Mouse (Mus musculus) MEL (cell line): ENCODE measurements around the gene Acer1. TPM values are rescaled to one million over a fixed set of nuclear protein-coding genes. Genes with fewer than 3 reads are reported as not detected.

ENCODE experiments used
- DNase-seq: peaks from one replicate; pipeline ENCODE4 v3.0.0; 2011; ENCODE audit warnings: low read depth, low spot score
- H3K27ac ChIP-seq: 2 replicates; pipeline ENCODE4 v1.5.1; 2012; ENCODE audit warnings: low read depth, mild to moderate bottlenecking, control low read depth, low read length, moderate library complexity; ENCODE audit not compliant: control insufficient read depth
- H3K27me3 ChIP-seq, 2 experiments: fragments of 150-350 bp in 1 of 2; sonication (generic) in 1 of 2; 2 replicates each; pipeline ENCODE4 v1.6.1; 2012; ENCODE audit warnings: low read length in 2 of 2, mild to moderate bottlenecking in 2 of 2, improper control_type of control experiment in 1 of 2, moderate library complexity in 1 of 2; ENCODE audit not compliant: insufficient read depth in 2 of 2, control insufficient read depth in 1 of 2
- H3K36me3 ChIP-seq, 2 experiments: 2 replicates each; pipeline ENCODE4 v1.6.1; 2012 to 2014; ENCODE audit warnings: low read length in 2 of 2, improper control_type of control experiment in 1 of 2, inconsistent platforms in 1 of 2, mild to moderate bottlenecking in 1 of 2; ENCODE audit not compliant: insufficient read depth in 2 of 2, control insufficient read depth in 1 of 2
- H3K4me1 ChIP-seq, 2 experiments: fragments of 150-350 bp in 1 of 2; sonication (generic) in 1 of 2; 2 replicates each; pipeline ENCODE4 v1.6.1; 2012; ENCODE audit warnings: low read length in 2 of 2, improper control_type of control experiment in 1 of 2, mild to moderate bottlenecking in 1 of 2; ENCODE audit not compliant: insufficient read depth in 2 of 2, control insufficient read depth in 1 of 2
- H3K4me3 ChIP-seq, 2 experiments: fragments of 150-350 bp in 1 of 2; sonication (generic) in 1 of 2; 2 replicates each; pipeline ENCODE4 v1.5.1; 2012; ENCODE audit warnings: low read depth in 2 of 2, low read length in 2 of 2, mild to moderate bottlenecking in 2 of 2, moderate library complexity in 2 of 2, control low read depth in 1 of 2, improper control_type of control experiment in 1 of 2; ENCODE audit not compliant: control insufficient read depth in 1 of 2, insufficient read depth in 1 of 2
- H3K79me2 ChIP-seq: 2 replicates; pipeline ENCODE4 v1.6.1; 2012; ENCODE audit warnings: mild to moderate bottlenecking, low read length, moderate library complexity; ENCODE audit not compliant: control insufficient read depth, poor library complexity, insufficient read depth
- H3K9ac ChIP-seq: 2 replicates; pipeline ENCODE4 v1.6.1; 2012; ENCODE audit warnings: low read depth, mild to moderate bottlenecking, control low read depth, low read length, moderate library complexity; ENCODE audit not compliant: control insufficient read depth, poor library complexity, severe bottlenecking
- H3K9me3 ChIP-seq: fragments of 150-350 bp; sonication (generic); replicated peaks from 2 replicates; pipeline ENCODE4 v1.6.1; 2012; ENCODE audit warnings: mild to moderate bottlenecking, low read length, improper control_type of control experiment, moderate library complexity; ENCODE audit not compliant: insufficient read depth
- BHLHE40 ChIP-seq: IDR thresholded peaks from 2 replicates; pipeline ENCODE4 v1.6.1; 2012; ENCODE audit warnings: low read depth, mild to moderate bottlenecking, inconsistent platforms, low read length, improper control_type of control experiment, borderline replicate concordance
- CHD1 ChIP-seq: IDR thresholded peaks from 2 replicates; pipeline ENCODE4 v1.6.1; 2012; ENCODE audit warnings: low read depth, mild to moderate bottlenecking, inconsistent platforms, low read length, improper control_type of control experiment
- CHD2 ChIP-seq: IDR thresholded peaks from 2 replicates; pipeline ENCODE4 v1.6.1; 2011; ENCODE audit warnings: low read length, improper control_type of control experiment
- ETS1 ChIP-seq: IDR thresholded peaks from 2 replicates; pipeline ENCODE4 v1.6.1; 2012; ENCODE audit warnings: low read depth, mild to moderate bottlenecking, inconsistent platforms, low read length, improper control_type of control experiment, moderate library complexity
- GABPA ChIP-seq: IDR thresholded peaks from 2 replicates; pipeline ENCODE4 v1.6.1; 2012; ENCODE audit warnings: low read depth, mild to moderate bottlenecking, inconsistent platforms, low read length, improper control_type of control experiment, moderate library complexity
- MAX ChIP-seq: IDR thresholded peaks from 2 replicates; pipeline ENCODE4 v1.6.1; 2011; ENCODE audit warnings: low read length, improper control_type of control experiment
- MAZ ChIP-seq: IDR thresholded peaks from 2 replicates; pipeline ENCODE4 v1.6.1; 2012; ENCODE audit warnings: low read depth, mild to moderate bottlenecking, inconsistent platforms, low read length, improper control_type of control experiment
- MXI1 ChIP-seq: IDR thresholded peaks from 2 replicates; pipeline ENCODE4 v1.6.1; 2011; ENCODE audit warnings: mild to moderate bottlenecking, low read depth, low read length, improper control_type of control experiment
- RAD21 ChIP-seq: IDR thresholded peaks from 2 replicates; pipeline ENCODE4 v1.6.1; 2011; ENCODE audit warnings: mild to moderate bottlenecking, low read depth, low read length, improper control_type of control experiment
- SMC3 ChIP-seq: IDR thresholded peaks from 2 replicates; pipeline ENCODE4 v1.6.1; 2011; ENCODE audit warnings: low read depth, low read length, improper control_type of control experiment
- TAL1 ChIP-seq: IDR thresholded peaks from 2 replicates; pipeline ENCODE4 v1.6.1; 2012; ENCODE audit warnings: mild to moderate bottlenecking, inconsistent platforms, low read length, moderate library complexity, mixed read lengths
- TBP ChIP-seq: IDR thresholded peaks from 2 replicates; pipeline ENCODE4 v1.8.0; 2011; ENCODE audit warnings: low read depth, low read length, improper control_type of control experiment
- TCF12 ChIP-seq: IDR thresholded peaks from 2 replicates; pipeline ENCODE4 v1.6.1; 2014; ENCODE audit warnings: low read depth, mild to moderate bottlenecking, inconsistent platforms, low read length, improper control_type of control experiment, moderate library complexity
- USF1 ChIP-seq: IDR thresholded peaks from 2 replicates; pipeline ENCODE4 v1.6.1; 2014; ENCODE audit warnings: low read depth, mild to moderate bottlenecking, inconsistent platforms, low read length, improper control_type of control experiment, moderate library complexity
- ZMIZ1 ChIP-seq: IDR thresholded peaks from 2 replicates; pipeline ENCODE4 v1.6.1; 2012; ENCODE audit warnings: low read depth, mild to moderate bottlenecking, inconsistent platforms, low read length, improper control_type of control experiment, moderate library complexity
- ZNF384 ChIP-seq: IDR thresholded peaks from 2 replicates; pipeline ENCODE4 v1.6.1; 2012; ENCODE audit warnings: low read depth, mild to moderate bottlenecking, inconsistent platforms, low read length, improper control_type of control experiment
- polyA plus RNA-seq, 2 experiments: library from polyadenylated mRNA; stranded (reverse) in 1 of 2; unstranded in 1 of 2; fragments of >175 nt in 1 of 2; fragments of >200 nt in 1 of 2; gene quantifications; 2 replicates each; pipeline versions ENCODE4 v1.2.1 to v1.2.4; 2012; ENCODE audit warnings: low replicate concordance in 2 of 2, low read depth in 1 of 2; ENCODE audit not compliant: insufficient read length in 2 of 2, insufficient read depth in 1 of 2, missing spikeins in 1 of 2
- total RNA-seq: library from RNA; depleted of rRNA; stranded (reverse); fragments of 300-350 nt; gene quantifications from 2 replicates; pipeline ENCODE4 v1.2.3, GENCODE M21; 2012

Gene Acer1
- total and polyA plus RNA-seq, 3 experiments, result 0.03 TPM; not detected in 2

DNA sequence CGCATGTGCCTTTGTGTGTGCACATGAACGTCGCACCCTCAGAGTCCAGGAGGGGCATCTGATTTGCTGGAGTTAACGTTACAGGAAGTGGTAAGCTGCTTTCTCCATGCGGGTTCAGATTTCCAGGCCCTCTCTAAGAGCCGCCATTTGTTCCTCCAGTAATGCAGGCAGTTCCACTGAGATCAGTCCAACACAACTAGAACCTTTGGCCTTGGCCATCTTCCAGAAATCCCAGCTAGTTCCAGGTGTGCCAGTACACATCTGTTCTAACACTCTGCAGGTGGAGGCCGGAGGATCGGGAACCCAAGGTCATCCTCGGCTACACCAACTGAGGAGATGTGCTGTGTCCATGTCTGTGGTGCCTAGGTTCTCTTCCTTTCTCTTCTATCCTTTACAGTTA is 3.0 kb upstream of the Acer1 start:
- Histone ChIP-seq H3K36me3 (no peaks in the 10 kb centered on the region), H3K27ac (no peak overlapping the region)
- TF ChIP-seq ETS1 (no peak), USF1 (no peak), ZNF384 (no peak), CHD1 (no peak), CHD2 (no peak)
- TF ChIP-seq, all 39 proteins: peak for 0
- H3K9me3 ChIP-seq, result no peaks in the 10 kb centered on the region
- H3K27me3 ChIP-seq, result no peaks in the 10 kb centered on the region; a peak in 1 of 4 replicates
- no peak for DNase-seq
- H3K9ac ChIP-seq, result no peak overlapping the region
- no peaks in the 10 kb centered on the region for H3K4me1 ChIP-seq
- H3K4me3 ChIP-seq, result no peak overlapping the region
- H3K79me2 ChIP-seq, result no peaks in the 10 kb centered on the region

GRCm38 (mm10) chr17:56981049-56981448 is 877 bp downstream of the Acer1 start:
- no peaks in the 10 kb centered on the region for H3K36me3 ChIP-seq
- no peaks in the 10 kb centered on the region for H3K4me1 ChIP-seq
- H3K27me3 ChIP-seq, result no peaks in the 10 kb centered on the region; a peak in 1 of 4 replicates
- H3K9ac ChIP-seq, result no peak overlapping the region
- H3K9me3 ChIP-seq, result no peaks in the 10 kb centered on the region
- no peak for DNase-seq
- no peaks in the 10 kb centered on the region for H3K79me2 ChIP-seq
- H3K4me3 ChIP-seq, result no peak overlapping the region
- H3K27ac ChIP-seq, result no peak overlapping the region
- TF ChIP-seq TBP, result no peak

GRCm38 (mm10) chr17:56979524-56979923 is 2.4 kb downstream of the Acer1 start:
- no peak for DNase-seq
- no peaks in the 10 kb centered on the region for H3K36me3 ChIP-seq
- TF ChIP-seq BHLHE40, result no peak
- TF ChIP-seq TCF12, result no peak
- no peak for TF ChIP-seq CHD2
- no peak for TF ChIP-seq ZMIZ1
- no peak for TF ChIP-seq RAD21
- TF ChIP-seq MXI1, result no peak
- TF ChIP-seq GABPA, result no peak
- TF ChIP-seq SMC3, result no peak
- no peak for TF ChIP-seq MAZ
- TF ChIP-seq TAL1, result no peak
- TF ChIP-seq MAX, result no peak
- TF ChIP-seq, all 39 proteins: peak for 0
- no peak overlapping the region for H3K4me3 ChIP-seq
- no peak overlapping the region for H3K27ac ChIP-seq
- H3K27me3 ChIP-seq, result no peaks in the 10 kb centered on the region; a peak in 1 of 4 replicates
- no peak overlapping the region for H3K9ac ChIP-seq
- no peaks in the 10 kb centered on the region for H3K79me2 ChIP-seq
- H3K9me3 ChIP-seq, result no peaks in the 10 kb centered on the region
- H3K4me1 ChIP-seq, result no peaks in the 10 kb centered on the region
